Mouse (Mus musculus) CH12.LX (cell line): ENCODE data around the gene Gngt2.

Experiments
- CTCF ChIP-seq, 2 experiments: IDR thresholded peaks in 1 of 2; conservative IDR thresholded peaks in 1 of 2; 2 replicates each; pipeline ENCODE4 v1.5.1; 2011 to 2012; ENCODE audit warnings: low read depth in 2 of 2, low read length in 2 of 2, improper control_type of control experiment in 1 of 2, inconsistent platforms in 1 of 2, mild to moderate bottlenecking in 1 of 2, moderate library complexity in 1 of 2
- E2F4 ChIP-seq: IDR thresholded peaks from 2 replicates; pipeline ENCODE4 v1.6.1; 2011; ENCODE audit warnings: low read depth, low read length, improper control_type of control experiment; ENCODE audit not compliant: insufficient replicate concordance
- EP300 ChIP-seq: IDR thresholded peaks from 2 replicates; pipeline ENCODE4 v1.6.1; 2011; ENCODE audit warnings: low read length, improper control_type of control experiment
- ZC3H11A ChIP-seq: IDR thresholded peaks from 2 replicates; pipeline ENCODE4 v1.6.1; 2012; ENCODE audit warnings: low read depth, mild to moderate bottlenecking, inconsistent platforms, low read length, improper control_type of control experiment

- no peak for TF ChIP-seq CTCF (conservative IDR thresholded peaks at IDR 0.05 in 1 of 2, IDR thresholded peaks at IDR 0.05 in 1 of 2; ENCODE audit: low read depth in 2 of 2, low read length in 2 of 2)
- TF ChIP-seq ZC3H11A = no peak
- TF ChIP-seq EP300 = no peak
- TF ChIP-seq E2F4 = no peak
Measured at GRCm38 (mm10) chr11:95814101-95814500, 22.9 kb upstream of the Gngt2 start.
